Mouse (Mus musculus) kidney, postnatal 0 days (tissue): ENCODE measurements around the gene Tmem236. TPM values are rescaled to one million over a fixed set of nuclear protein-coding genes. Genes with fewer than 3 reads are reported as not detected.
A peak's percentile ranks its signal among the peaks of the same experiment; 100 is the strongest.

Source experiments
- ATAC-seq: fragments of 200-750 bp; cut with Nextera tagmentation; replicated peaks from 2 replicates; pipeline ENCODE4 v1.8.0; 2017; ENCODE audit warnings: low read depth, moderate number of reproducible peaks, moderate TSS enrichment, moderate library complexity; ENCODE audit not compliant: low FRiP score
- DNase-seq: peaks from one replicate; pipeline ENCODE4 v3.0.0-alpha.2; 2016; ENCODE audit warnings: low spot score
- H3K27ac ChIP-seq: fragments of 300-500 bp; sonication (generic); 2 replicates; pipeline ENCODE4 v1.5.1; 2014; ENCODE audit warnings: mild to moderate bottlenecking
- H3K27me3 ChIP-seq: fragments of 300-500 bp; sonication (generic); 2 replicates; pipeline ENCODE4 v1.6.1; 2014; ENCODE audit warnings: low read length, mixed read lengths; ENCODE audit not compliant: insufficient read depth
- H3K36me3 ChIP-seq: fragments of 300-500 bp; sonication (generic); 2 replicates; pipeline ENCODE4 v1.6.1; 2014; ENCODE audit warnings: low read length, mixed read lengths; ENCODE audit not compliant: insufficient read depth
- H3K4me1 ChIP-seq: fragments of 300-500 bp; sonication (generic); replicated peaks from 2 replicates; pipeline ENCODE4 v1.6.1; 2014; ENCODE audit warnings: antibody characterized with exemption, low read length, mixed read lengths; ENCODE audit not compliant: insufficient read depth
- H3K4me2 ChIP-seq: fragments of 300-500 bp; sonication (generic); 2 replicates; pipeline ENCODE4 v1.6.1; 2014; ENCODE audit warnings: mild to moderate bottlenecking, low read length, moderate library complexity, mixed read lengths
- H3K4me3 ChIP-seq: fragments of 300-500 bp; sonication (generic); replicated peaks from 2 replicates; pipeline ENCODE4 v1.5.1; 2014; ENCODE audit warnings: low read depth, low read length
- H3K9ac ChIP-seq: fragments of 300-500 bp; sonication (generic); 2 replicates; pipeline ENCODE4 v1.6.1; 2014; ENCODE audit warnings: low read depth, low read length
- H3K9me3 ChIP-seq: fragments of 300-500 bp; sonication (generic); replicated peaks from 2 replicates; pipeline ENCODE4 v1.6.1; 2016; ENCODE audit warnings: low read length, inconsistent platforms, mixed read lengths
- CTCF ChIP-seq: IDR thresholded peaks from 2 replicates; pipeline ENCODE4 v1.5.1; 2016; ENCODE audit warnings: antibody characterized with exemption, low read depth, mild to moderate bottlenecking, moderate library complexity
- WGBS: fragments of 180-500 bp; shearing (Covaris S2); extraction: QIAGEN DNeasy Blood & Tissue Kit; methylation state at CpG from one replicate; pipeline ENCODE4 v1.1.7; 2014; 5-methylcytosine and 5-hydroxymethylcytosine counted together
- polyA plus RNA-seq: library from polyadenylated mRNA; unstranded; fragments of >200 nt; fragmentation: Nextera tagmentation; extraction: Ambion mirVana; gene quantifications from 2 replicates; pipeline ENCODE4 v1.2.1, GENCODE M21; 2015

The Tmem236 gene
- polyA plus RNA-seq, 1 experiment from 2014 or later = 0.16 TPM

GRCm38 (mm10) chr2:14236920-14237319 lies 62.6 kb downstream of the Tmem236 start:
- no peak overlapping the region for H3K4me2 ChIP-seq
- no peak overlapping the region for H3K9ac ChIP-seq
- no peak for ATAC-seq
- no peaks in the 10 kb centered on the region for H3K4me1 ChIP-seq
- no peaks in the 10 kb centered on the region for H3K36me3 ChIP-seq
- TF ChIP-seq CTCF = no peak
- no peaks in the 10 kb centered on the region for H3K9me3 ChIP-seq
- no peak for DNase-seq
- no peak overlapping the region for H3K4me3 ChIP-seq
- WGBS = 77% methylated on average over 4 of the region's 4 CpGs
- H3K27me3 ChIP-seq = no peaks in the 10 kb centered on the region
- H3K27ac ChIP-seq = no peak overlapping the region

- no peaks in the 10 kb centered on the region for H3K9me3 ChIP-seq
- no peak for ATAC-seq
- H3K4me1 ChIP-seq = no peaks in the 10 kb centered on the region
- no peak overlapping the region for H3K27ac ChIP-seq
- no peak overlapping the region for H3K4me2 ChIP-seq
- no peak overlapping the region for H3K4me3 ChIP-seq
- no peaks in the 10 kb centered on the region for H3K27me3 ChIP-seq
- no peaks in the 10 kb centered on the region for H3K36me3 ChIP-seq
- DNase-seq = peak; percentile 12
- WGBS = 25% methylated on average over 4 of the region's 4 CpGs
- no peak overlapping the region for H3K9ac ChIP-seq
- TF ChIP-seq CTCF = no peak
These were observed 63.4 kb downstream of the Tmem236 start for GRCm38 (mm10) chr2:14237723-14238122.

DNA sequence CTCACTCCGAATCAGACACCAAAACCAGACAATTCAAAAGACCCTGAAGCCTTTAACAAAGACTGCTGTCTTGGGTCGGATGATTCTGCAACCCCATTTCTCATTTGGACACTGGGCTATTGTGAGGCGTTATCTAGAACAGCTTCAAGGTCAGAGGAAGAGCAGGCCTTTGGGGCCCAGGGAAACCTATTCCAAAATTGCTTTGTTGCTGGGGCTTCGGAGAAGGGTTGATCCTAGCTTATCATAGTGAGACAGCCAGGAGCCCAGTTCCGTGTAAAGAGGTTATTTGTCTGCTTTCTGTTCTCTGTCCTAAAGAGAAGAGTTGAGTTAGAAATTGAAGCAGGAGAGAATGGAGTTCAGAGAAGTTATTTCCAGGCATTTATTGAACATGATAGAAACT lies 64.8 kb downstream of the Tmem236 start:
- DNase-seq (no peak), ATAC-seq (no peak)
- H3K4me1 ChIP-seq = no peaks in the 10 kb centered on the region
- no peak overlapping the region for H3K9ac ChIP-seq
- H3K9me3 ChIP-seq = no peaks in the 10 kb centered on the region
- no peaks in the 10 kb centered on the region for H3K27me3 ChIP-seq
- no peaks in the 10 kb centered on the region for H3K36me3 ChIP-seq
- TF ChIP-seq CTCF = no peak
- H3K4me2 ChIP-seq = no peak overlapping the region
- no peak overlapping the region for H3K4me3 ChIP-seq
- H3K27ac ChIP-seq = no peak overlapping the region
- WGBS = 66% methylated on average over 5 of the region's 5 CpGs

DNA sequence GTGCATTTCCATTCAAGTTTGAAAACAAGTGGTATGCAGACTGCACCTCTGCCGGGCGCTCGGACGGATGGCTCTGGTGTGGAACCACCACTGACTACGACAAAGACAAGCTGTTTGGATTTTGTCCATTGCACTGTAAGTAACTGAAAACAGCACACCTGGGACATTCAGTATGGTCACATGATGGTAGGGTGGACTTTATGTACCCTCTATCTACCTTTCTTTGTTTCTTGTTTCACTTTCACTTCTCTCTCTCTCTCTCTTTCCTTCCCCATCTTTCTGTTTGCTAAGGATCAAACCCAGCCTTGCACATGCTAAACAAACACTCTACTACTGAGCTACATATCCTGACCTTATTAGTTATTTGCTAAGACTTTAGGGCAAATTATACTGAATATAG lies 69.8 kb downstream of the Tmem236 start:
- no peaks in the 10 kb centered on the region for H3K9me3 ChIP-seq
- WGBS = 92% methylated on average over 5 of the region's 5 CpGs
- no peaks in the 10 kb centered on the region for H3K4me1 ChIP-seq
- no peaks in the 10 kb centered on the region for H3K27me3 ChIP-seq
- no peak overlapping the region for H3K9ac ChIP-seq
- no peak overlapping the region for H3K4me2 ChIP-seq
- H3K27ac ChIP-seq = no peak overlapping the region
- DNase-seq = no peak
- no peak for ATAC-seq
- H3K36me3 ChIP-seq = no peaks in the 10 kb centered on the region
- H3K4me3 ChIP-seq = no peak overlapping the region
- no peak for TF ChIP-seq CTCF

GRCm38 (mm10) chr2:14244668-14245067 lies 70.3 kb downstream of the Tmem236 start:
- no peak for ATAC-seq

DNA sequence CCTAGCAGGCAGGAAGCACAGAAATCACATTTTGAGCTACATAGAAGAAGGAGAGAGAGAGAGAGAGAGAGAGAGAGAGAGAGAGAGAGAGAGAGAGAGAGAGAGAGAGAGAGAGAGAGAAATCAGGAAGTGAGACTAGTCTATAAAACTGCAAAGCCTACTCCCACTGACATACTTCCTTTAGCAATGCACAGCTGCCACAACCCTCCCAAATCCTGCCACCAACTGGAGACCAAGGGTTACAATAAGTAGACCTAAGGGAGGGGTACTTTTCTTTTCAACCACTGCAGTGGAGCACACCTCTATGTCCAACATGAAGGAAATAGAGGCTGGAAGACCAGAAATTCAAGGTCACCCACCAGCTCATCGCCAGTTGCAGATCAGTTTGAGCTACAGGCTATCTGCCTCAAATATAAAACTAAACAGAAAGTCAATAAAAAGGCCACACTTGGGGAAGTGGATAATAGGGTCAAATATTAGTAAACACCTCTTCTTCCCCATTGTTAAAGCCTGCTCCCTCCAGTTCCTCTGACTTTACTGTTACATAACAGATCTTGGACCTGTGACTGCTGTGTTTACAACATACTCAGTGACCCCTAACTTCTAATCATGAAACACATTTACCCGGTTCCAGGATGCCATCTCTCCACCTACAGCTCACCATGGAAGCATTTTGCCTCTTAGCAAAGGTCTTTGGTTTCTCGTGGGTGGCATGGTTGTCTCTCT lies 75.7 kb downstream of the Tmem236 start:
- WGBS = 76% methylated on average over 3 of the region's 3 CpGs

More at GRCm38 (mm10) chr2:14244668-14245067, 70.3 kb downstream of the Tmem236 start:
- DNase-seq = no peak
- no peak overlapping the region for H3K27ac ChIP-seq
- TF ChIP-seq CTCF = no peak
- H3K27me3 ChIP-seq = no peaks in the 10 kb centered on the region
- no peaks in the 10 kb centered on the region for H3K9me3 ChIP-seq
- WGBS = 74% methylated on average over 2 of the region's 2 CpGs
- H3K4me3 ChIP-seq = no peak overlapping the region
- H3K9ac ChIP-seq = no peak overlapping the region
- H3K36me3 ChIP-seq = no peaks in the 10 kb centered on the region
- no peak overlapping the region for H3K4me2 ChIP-seq
- H3K4me1 ChIP-seq = no peaks in the 10 kb centered on the region

GRCm38 (mm10) chr2:14251938-14252337 lies 77.6 kb downstream of the Tmem236 start:
- no peak for ATAC-seq
- Histone ChIP-seq H3K9me3 (no peaks in the 10 kb centered on the region), H3K27me3 (no peaks in the 10 kb centered on the region), H3K36me3 (no peaks in the 10 kb centered on the region), H3K4me2 (no peak overlapping the region), H3K27ac (no peak overlapping the region), H3K4me1 (no peaks in the 10 kb centered on the region), H3K9ac (no peak overlapping the region), H3K4me3 (no peak overlapping the region)
- 83% methylated on average over 3 of the region's 3 CpGs for WGBS
- peak; percentile 27; the same call in 1 of the 2 replicates for TF ChIP-seq CTCF
- DNase-seq = no peak

More for the DNA sequence above, 75.7 kb downstream of the Tmem236 start:
- ATAC-seq (no peak), DNase-seq (no peak)
- no peaks in the 10 kb centered on the region for H3K36me3 ChIP-seq
- H3K27me3 ChIP-seq = no peaks in the 10 kb centered on the region
- H3K9me3 ChIP-seq = no peaks in the 10 kb centered on the region
- H3K9ac ChIP-seq = no peak overlapping the region
- H3K4me1 ChIP-seq = no peaks in the 10 kb centered on the region
- no peak overlapping the region for H3K4me3 ChIP-seq
- no peak overlapping the region for H3K27ac ChIP-seq
- no peak overlapping the region for H3K4me2 ChIP-seq
- TF ChIP-seq CTCF = no peak; the same call in 1 of the 2 replicates
